Mouse (Mus musculus) right cerebral cortex, postnatal 14 days (tissue): ENCODE data around the gene Polr1a.

Experiments
- DNase-seq: peaks from one replicate; pipeline ENCODE4 v3.0.0; 2022

The Polr1a gene

GRCm38 (mm10) chr6:71950592-71950991 is 41.7 kb downstream of the Polr1a start:
- DNase-seq = no peak

DNA sequence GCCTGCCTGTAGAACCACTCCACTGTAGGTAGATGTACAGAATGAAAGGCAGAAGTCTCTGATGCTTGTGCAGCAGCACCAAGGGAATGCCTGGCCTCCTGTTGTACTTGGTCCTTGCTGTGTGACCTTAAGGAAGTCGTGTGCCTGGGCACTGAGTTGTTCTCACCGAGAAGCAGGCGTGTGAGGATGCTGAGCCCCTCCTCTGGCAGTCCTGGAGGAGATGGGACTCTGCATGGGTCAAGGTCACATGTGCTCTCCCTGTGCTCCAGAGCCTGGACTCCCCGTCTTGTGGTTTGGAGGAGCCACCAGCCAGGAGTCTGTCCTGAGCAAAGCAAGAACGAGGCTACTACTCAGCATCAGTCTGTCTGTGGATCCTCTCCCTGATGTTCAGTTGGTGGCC is 42.3 kb downstream of the Polr1a start:
- no peak for DNase-seq

DNA sequence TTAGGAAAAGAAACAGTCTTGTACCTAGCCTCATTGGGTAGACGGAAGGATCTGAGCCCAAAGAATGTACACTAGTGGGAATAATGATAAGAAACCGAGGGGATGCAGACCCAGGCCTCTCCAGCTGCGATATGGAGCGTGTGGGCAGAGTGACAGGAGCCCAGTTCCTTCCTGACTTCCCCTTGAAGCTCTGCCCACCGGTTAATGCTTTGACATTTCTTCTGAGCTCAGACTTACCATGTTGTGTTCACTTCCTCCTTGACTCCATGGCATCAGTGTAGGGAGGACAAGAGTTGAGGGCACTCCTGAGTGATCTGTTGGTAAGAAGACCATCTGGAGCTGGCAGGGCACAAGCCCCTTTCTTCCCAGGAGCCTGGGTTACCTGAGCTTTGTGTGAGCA is 53.3 kb downstream of the Polr1a start:
- DNase-seq = no peak

- DNase-seq = no peak
Observed at GRCm38 (mm10) chr6:71962706-71963105, 53.9 kb downstream of the Polr1a start.

DNA sequence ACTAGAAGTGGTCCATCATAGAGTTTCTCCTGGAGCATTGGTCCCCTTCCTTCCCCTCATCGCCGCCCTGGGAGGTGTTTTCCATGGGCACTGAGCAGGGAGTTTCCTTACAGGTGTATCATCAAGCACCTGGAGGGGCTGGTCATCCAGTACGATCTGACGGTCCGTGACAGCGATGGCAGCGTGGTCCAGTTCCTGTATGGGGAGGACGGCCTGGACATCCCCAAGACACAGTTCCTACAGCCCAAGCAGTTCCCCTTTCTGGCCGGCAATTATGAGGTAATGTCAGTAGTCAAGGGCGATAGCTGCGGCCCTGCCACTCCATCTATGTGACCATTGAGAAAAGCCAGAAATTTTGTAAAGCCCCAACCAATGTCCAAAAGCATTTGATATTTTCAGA is 54.7 kb downstream of the Polr1a start:
- DNase-seq = no peak

- DNase-seq = no peak
Observed at GRCm38 (mm10) chr6:71966683-71967303, 57.9 kb downstream of the Polr1a start.

DNA sequence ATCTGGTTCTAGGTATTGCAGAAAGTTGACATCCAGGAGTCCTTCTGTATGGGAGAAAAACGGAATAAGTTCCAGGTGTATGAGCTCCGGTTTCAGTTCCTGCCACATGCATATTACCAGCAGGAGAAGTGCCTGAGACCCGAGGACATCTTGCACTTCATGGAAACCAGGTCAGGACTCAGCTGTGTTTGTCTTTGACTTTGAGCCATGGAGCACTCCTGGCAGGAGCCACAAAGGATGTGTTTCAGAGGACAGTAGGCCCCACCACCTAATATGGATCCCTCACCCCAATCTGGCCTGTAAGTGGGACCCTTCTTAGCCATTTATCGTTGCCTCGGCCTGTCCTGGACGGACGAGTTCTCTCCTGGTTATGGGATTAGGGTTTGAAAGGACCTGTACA is 59.0 kb downstream of the Polr1a start:
- no peak for DNase-seq

- no peak for DNase-seq
Observed at GRCm38 (mm10) chr6:71969459-71969858, 60.6 kb downstream of the Polr1a start.

GRCm38 (mm10) chr6:71970154-71970553 is 61.3 kb downstream of the Polr1a start:
- no peak for DNase-seq

- no peak for DNase-seq
Observed at GRCm38 (mm10) chr6:71976592-71976991, 67.7 kb downstream of the Polr1a start.

DNA sequence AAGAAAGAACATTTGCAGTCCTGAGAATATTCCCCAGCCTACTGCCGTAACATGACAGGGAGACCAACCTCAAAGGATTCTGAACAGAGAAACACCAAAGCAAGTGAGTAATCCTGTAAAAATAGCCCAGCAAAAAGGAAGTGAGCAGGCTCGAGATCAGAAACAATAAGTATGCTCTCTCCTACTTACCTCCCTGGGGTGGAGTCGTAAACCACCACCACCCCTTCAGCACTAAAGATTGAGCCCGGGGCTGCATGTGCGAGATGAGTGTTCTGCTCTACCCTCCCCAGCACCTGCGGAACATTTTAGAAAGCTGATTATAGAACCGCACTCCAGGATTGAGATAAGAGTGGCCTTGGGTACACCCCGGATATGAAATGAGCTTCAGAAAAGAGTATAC is 71.3 kb downstream of the Polr1a start:
- DNase-seq = no peak

DNA sequence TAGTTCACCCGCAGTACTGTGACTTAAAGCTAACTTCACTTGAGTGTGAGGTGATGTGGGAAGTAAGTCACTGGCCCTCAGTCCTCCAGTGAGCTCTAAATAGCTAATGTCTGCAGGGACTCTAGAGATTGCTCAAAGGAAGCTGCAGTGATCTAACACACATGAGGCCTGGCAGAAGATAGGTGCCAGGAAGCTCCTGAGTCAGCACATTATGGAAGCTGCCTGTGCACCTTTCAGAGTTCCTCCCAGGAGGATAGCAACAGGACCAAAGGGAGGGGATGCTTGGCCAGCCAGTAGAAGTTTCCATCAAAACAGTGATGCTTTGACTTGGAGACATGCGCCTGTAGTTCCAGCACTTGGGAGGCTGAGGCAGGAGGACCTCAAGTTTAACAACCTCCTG is 71.7 kb downstream of the Polr1a start:
- DNase-seq = no peak

GRCm38 (mm10) chr6:71981450-71981849 is 72.6 kb downstream of the Polr1a start:
- DNase-seq = peak; percentile 47

GRCm38 (mm10) chr6:71985984-71986383 is 77.1 kb downstream of the Polr1a start:
- DNase-seq = no peak

GRCm38 (mm10) chr6:71987546-71988248 is 78.8 kb downstream of the Polr1a start:
- DNase-seq = no peak

DNA sequence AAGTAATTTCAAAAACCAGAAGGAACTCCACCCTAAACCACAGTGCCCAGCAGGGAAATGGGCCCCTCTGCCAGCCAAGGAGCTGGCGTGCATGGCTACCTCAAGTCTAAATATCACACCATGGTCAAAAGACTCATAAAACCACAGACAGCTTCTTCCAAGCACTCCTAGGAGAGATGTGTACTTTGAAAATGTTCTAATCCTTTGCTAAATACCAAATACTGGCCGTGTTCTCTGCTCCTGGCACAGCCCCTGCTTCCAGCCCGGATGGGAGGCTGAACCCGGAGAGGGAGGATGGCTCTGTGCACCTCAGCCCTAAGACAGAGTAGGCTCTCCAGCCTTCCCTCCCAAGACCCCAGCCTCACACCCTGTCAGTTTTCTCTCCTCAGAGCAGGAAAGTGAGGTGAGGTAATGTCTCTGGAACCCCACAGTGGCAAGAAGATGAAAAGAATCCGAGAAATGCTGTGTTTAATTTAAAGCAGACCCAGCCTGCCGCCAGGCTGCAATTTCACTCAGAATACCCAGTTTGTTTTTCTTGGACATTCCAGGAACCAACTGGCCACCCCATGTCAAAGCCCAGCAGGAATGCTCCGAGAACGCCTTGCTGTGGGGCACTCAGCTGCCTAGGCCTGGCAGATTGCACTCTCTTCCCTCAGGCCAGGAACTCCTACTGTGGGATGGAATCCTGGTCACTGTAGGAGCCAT is 80.9 kb downstream of the Polr1a start:
- no peak for DNase-seq

GRCm38 (mm10) chr6:71990371-71990837 is 81.6 kb downstream of the Polr1a start:
- DNase-seq = no peak

- DNase-seq = no peak
Observed at GRCm38 (mm10) chr6:71991190-71991932, 82.5 kb downstream of the Polr1a start.

DNA sequence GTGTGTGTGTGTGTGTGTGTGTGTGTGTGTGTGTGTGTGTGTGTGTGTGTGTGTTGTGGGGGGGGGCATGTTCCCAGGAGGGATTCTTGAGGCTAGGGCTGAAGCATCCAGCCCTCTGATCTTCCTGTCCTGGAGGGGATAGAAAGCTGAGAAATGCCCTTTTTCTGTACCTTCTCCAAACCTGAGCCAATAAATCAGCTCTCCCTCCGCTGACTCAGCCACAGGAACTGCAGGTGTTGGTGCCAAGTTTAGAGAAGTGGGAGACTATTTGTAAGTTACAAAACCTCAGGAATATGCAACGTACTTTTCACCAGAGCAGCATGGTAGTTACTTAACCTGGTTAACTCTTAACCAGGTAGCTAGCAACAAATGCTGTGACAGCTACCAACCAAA is 83.1 kb downstream of the Polr1a start:
- no peak for DNase-seq

GRCm38 (mm10) chr6:71994004-71994403 is 85.2 kb downstream of the Polr1a start:
- no peak for DNase-seq

GRCm38 (mm10) chr6:71995081-71995480 is 86.2 kb downstream of the Polr1a start:
- no peak for DNase-seq

- DNase-seq = no peak
Observed at GRCm38 (mm10) chr6:71997215-71997614, 88.4 kb downstream of the Polr1a start.

DNA sequence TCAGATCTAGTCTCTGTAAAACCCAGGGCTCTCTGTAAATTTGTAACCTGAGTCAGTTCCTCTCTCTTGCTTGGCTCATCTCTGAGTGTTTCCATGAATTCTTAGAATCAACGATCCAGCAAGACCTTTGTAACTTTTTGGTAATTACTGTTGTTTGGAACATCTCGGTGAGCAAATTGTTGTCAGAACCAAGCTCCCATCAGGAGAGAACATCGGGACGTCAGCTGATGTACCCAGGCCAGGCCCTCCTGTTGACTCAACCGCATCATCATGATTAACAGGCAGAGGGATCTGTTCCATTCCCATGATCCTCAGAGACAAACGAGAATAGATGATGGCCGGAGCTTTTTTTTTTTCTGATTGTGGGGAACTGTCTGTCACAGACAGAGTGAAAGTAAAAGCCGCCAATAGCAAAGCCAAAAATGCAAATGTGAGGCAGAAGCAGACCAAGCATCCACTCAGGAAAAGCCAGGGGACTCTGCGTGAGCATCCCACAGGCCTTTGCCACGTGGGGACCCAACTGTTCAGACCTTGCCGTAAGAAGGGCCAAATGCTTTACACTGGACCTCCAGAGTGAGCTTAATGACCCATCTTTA is 91.2 kb downstream of the Polr1a start:
- DNase-seq = no peak
